Mouse (Mus musculus) limb, embryonic 11.5 days (tissue): ENCODE measurements around the gene Med13l. TPM values are rescaled to one million over a fixed set of nuclear protein-coding genes. Genes with fewer than 3 reads are reported as not detected.

Source experiments
- ATAC-seq: fragments of 200-750 bp; cut with Nextera tagmentation; 2 replicates; pipeline ENCODE4 v1.8.0; 2017; ENCODE audit warnings: low read depth; ENCODE audit not compliant: insufficient number of reproducible peaks, low FRiP score, low TSS enrichment
- DNase-seq: peaks from one replicate; pipeline ENCODE4 v3.0.0-alpha.2; 2015; ENCODE audit warnings: low spot score
- H3K27ac ChIP-seq: fragments of 300-500 bp; sonication (generic); replicated peaks from 2 replicates; pipeline ENCODE4 v1.5.1; 2014; ENCODE audit warnings: low read depth, mild to moderate bottlenecking, low read length
- H3K27me3 ChIP-seq: fragments of 300-500 bp; sonication (generic); 2 replicates; pipeline ENCODE4 v1.6.1; 2014; ENCODE audit warnings: mild to moderate bottlenecking, low read length, mixed read lengths; ENCODE audit not compliant: control insufficient read depth, insufficient read depth
- H3K36me3 ChIP-seq: fragments of 300-500 bp; sonication (generic); 2 replicates; pipeline ENCODE4 v1.6.1; 2014; ENCODE audit warnings: mild to moderate bottlenecking, low read length, moderate library complexity, mixed read lengths; ENCODE audit not compliant: control insufficient read depth, insufficient read depth
- H3K4me1 ChIP-seq: fragments of 300-500 bp; sonication (generic); 2 replicates; pipeline ENCODE4 v1.6.1; 2014; ENCODE audit warnings: low read length, mixed read lengths; ENCODE audit not compliant: control insufficient read depth, insufficient read depth
- H3K4me2 ChIP-seq: fragments of 300-500 bp; sonication (generic); 2 replicates; pipeline ENCODE4 v1.6.1; 2014; ENCODE audit warnings: low read depth, mild to moderate bottlenecking, moderate library complexity; ENCODE audit not compliant: severe bottlenecking
- H3K4me3 ChIP-seq: fragments of 300-500 bp; sonication (generic); 2 replicates; pipeline ENCODE4 v1.5.1; 2014; ENCODE audit warnings: low read depth, low read length
- H3K9ac ChIP-seq: fragments of 300-500 bp; sonication (generic); 2 replicates; pipeline ENCODE4 v1.6.1; 2014; ENCODE audit warnings: mild to moderate bottlenecking, low read length
- H3K9me3 ChIP-seq: fragments of 300-500 bp; sonication (generic); 2 replicates; pipeline ENCODE4 v1.6.1; 2016; ENCODE audit warnings: low read length; ENCODE audit not compliant: control insufficient read depth
- WGBS: fragments of 180-500 bp; shearing (Covaris S2); extraction: QIAGEN DNeasy Blood & Tissue Kit; methylation state at CpG from one replicate; pipeline ENCODE4 v1.1.7; 2014; 5-methylcytosine and 5-hydroxymethylcytosine counted together
- polyA plus RNA-seq: library from polyadenylated mRNA; unstranded; fragments of >200 nt; fragmentation: Nextera tagmentation; extraction: Ambion mirVana; gene quantifications from 2 replicates; pipeline ENCODE4 v1.2.1, GENCODE M21; 2014

Med13l gene
- 15.1 and 16.5 TPM in 2 replicates for polyA plus RNA-seq

DNA sequence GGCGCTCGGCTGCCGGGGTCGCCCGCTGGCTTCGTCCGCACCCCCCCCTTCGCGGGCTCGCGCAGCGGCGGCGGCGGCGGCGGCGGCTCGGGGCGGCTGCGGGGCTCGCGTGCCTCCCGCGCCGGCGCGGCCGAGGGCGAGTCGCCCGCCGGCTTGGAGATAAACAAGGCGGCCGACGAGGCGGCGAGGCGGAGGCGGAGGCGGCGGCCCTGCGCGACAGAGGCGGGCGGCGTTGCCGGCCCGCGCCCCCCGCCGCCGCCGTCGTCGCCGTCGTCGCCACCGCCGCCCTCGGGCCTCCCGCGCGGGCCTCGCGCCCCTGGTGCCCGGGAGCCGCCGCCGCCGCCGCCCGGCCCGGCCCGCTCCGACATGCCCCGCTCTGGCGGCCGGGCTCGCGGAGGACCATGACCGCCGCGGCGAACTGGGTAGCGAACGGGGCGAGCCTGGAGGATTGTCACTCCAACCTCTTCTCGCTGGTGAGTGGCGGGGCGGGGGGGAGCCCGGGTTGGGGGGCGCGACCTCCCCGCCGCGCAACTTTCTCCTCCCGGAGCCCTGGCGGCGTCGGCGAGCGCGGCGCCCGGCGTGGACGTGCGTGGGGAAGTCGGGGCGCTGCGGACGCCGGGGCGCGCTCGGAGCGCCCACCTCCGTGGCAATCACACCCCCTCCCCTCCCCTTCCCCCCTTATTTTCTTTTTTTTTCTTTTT is at the start of gene Med13l:
Gene Med13l (plus strand): TSS at position 295 of the 701 bp plus-strand sequence.
- WGBS: under 1% methylated on average over 62 of the region's 120 CpGs
- Histone ChIP-seq H3K27me3 (no peaks in the 10 kb centered on the region), H3K4me1 (peaks cover 14% of the 10 kb centered on the region), H3K27ac (peak within 1 kb of the TSS; percentile 90), H3K9ac (peak within 1 kb of the TSS; percentile 94), H3K4me3 (peak within 1 kb of the TSS; percentile 79), H3K36me3 (no peaks in the 10 kb centered on the region), H3K4me2 (peak within 1 kb of the TSS; percentile 80), H3K9me3 (no peaks in the 10 kb centered on the region)
- ATAC-seq: peak; percentile 29; the same call in 1 of the 2 replicates
- peak; percentile 84 for DNase-seq

DNA sequence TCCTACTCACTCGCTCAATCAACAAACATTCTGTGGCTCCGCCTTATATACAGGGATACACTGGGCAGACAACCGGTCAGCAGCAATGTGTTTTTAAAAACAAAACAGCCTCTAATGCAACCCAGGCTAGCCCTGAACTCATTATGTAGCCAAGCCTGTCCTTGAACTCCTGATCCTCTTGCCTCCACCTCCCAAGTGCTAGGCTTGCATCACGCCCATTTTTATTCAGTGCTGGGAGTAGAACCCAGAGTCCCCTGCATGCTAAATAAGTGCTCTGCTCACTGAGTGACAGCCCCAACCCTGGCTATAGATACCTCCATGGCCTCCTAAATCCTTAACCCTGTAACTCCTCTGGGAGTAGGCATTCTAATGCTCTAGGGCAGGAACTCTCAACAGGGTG is 49.5 kb upstream of the Med13l start:
- Histone ChIP-seq H3K9ac (no peak overlapping the region), H3K4me3 (no peak overlapping the region), H3K4me1 (peaks cover 33% of the 10 kb centered on the region), H3K4me2 (no peak overlapping the region), H3K9me3 (no peaks in the 10 kb centered on the region), H3K27me3 (no peaks in the 10 kb centered on the region), H3K36me3 (no peaks in the 10 kb centered on the region), H3K27ac (no peak overlapping the region)
- ATAC-seq (no peak), DNase-seq (no peak)
- WGBS: 86% methylated on average over 4 of the region's 4 CpGs

DNA sequence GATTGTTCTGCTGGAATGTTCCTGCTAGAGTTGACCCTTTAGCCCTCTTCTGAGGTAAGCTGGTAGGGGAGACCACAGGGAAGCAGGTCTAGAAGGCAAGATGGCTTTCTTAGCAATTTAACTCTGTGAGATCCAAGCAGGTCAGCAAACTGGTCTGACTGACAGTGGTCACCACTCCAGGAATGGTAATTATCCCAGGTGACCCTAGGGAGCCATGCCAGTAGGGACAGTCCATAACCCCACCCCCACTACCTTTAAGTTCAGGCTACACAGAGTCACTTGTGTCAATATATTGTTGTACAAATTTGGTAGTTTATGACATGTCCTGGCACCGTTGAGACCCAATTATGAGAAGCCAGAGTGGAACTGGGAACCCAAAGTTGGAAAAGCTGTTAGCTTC is 47.5 kb upstream of the Med13l start:
- H3K4me3 ChIP-seq: no peak overlapping the region
- DNase-seq: no peak

DNA sequence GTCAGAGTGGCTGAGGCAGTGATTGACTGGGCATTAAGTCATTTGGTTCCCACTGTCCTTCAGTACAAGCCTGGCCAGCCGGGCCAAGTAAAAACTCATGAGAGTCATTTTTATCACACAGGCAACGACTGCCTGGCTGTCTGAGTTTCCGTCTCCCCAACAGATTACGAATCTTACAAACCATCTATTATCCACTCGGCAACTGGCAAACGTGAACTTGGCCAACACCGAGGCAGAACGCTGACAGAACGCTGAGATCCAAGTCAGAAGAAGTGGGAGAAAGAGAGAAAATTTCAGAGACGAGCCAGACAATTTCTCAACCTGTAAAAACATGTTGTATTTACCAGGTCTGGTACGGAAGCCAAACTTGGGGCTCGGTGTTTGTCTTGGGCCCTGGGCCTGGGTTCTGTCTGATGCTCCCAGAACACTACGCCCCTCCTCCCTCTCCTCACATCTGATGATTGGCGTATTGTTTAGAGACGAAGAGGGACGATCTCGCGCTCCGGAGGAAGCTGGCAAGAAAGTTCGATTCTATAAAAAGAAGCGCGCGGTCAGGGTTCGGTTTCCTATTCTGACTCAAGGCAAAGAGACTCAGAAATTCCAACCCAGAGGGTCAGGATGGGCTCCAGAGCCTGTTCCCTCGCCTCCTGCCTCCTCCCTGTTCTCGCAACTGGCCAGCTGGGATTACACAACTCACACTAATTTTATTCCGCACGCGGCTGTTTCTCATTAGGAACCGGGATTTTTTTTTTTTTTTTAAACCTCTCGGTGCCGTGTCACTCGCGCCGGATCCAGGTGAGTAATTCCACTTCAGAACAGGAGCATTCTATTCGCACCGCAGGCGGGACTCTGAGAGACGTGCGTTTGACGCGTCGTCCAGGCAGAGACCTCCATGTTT is 46.6 kb upstream of the Med13l start:
- H3K9ac ChIP-seq: peak overlapping the region; percentile 17
- H3K27ac ChIP-seq: peak overlapping the region; percentile 81; the same call in 1 of the 2 replicates
- ATAC-seq: no peak
- peak overlapping the region; percentile 24 for H3K4me3 ChIP-seq
- WGBS: 3% methylated on average over 43 of the region's 43 CpGs
- H3K36me3 ChIP-seq: no peaks in the 10 kb centered on the region
- H3K4me1 ChIP-seq: peaks cover 47% of the 10 kb centered on the region
- peak; percentile 73 for DNase-seq
- peak overlapping the region; percentile 55 for H3K4me2 ChIP-seq
- H3K27me3 ChIP-seq: no peaks in the 10 kb centered on the region
- H3K9me3 ChIP-seq: no peaks in the 10 kb centered on the region

More for the DNA sequence above, 47.5 kb upstream of the Med13l start:
- WGBS: 30% methylated on average over 1 of the region's 1 CpGs
- no peak for ATAC-seq
- no peaks in the 10 kb centered on the region for H3K36me3 ChIP-seq
- H3K27ac ChIP-seq: no peak overlapping the region
- no peaks in the 10 kb centered on the region for H3K27me3 ChIP-seq
- H3K9me3 ChIP-seq: no peaks in the 10 kb centered on the region
- H3K4me2 ChIP-seq: no peak overlapping the region
- H3K9ac ChIP-seq: no peak overlapping the region
- H3K4me1 ChIP-seq: peaks cover 47% of the 10 kb centered on the region

DNA sequence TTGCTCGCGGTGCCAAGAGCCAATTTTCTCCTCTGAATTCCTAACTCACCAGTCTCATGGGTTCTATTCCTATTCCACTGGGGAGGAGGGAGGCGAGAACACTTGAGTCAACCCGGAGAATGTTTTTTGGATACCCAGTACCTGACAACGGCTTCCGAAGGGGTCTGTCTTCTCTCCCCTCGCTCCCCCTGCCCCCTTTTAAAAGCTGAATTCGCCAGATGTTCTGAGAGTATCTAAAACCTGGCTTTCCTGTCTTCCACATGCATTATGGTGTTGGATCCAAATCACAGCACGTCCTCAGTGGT is 46.0 kb upstream of the Med13l start:
- 11% methylated on average over 9 of the region's 9 CpGs for WGBS
- no peaks in the 10 kb centered on the region for H3K9me3 ChIP-seq
- peak overlapping the region; percentile 81 for H3K27ac ChIP-seq
- no peaks in the 10 kb centered on the region for H3K36me3 ChIP-seq
- peak overlapping the region; percentile 55 for H3K4me2 ChIP-seq
- peak overlapping the region; percentile 35 for H3K9ac ChIP-seq
- peak overlapping the region; percentile 24 for H3K4me3 ChIP-seq
- no peak for ATAC-seq
- H3K4me1 ChIP-seq: peaks cover 47% of the 10 kb centered on the region
- DNase-seq: no peak
- H3K27me3 ChIP-seq: no peaks in the 10 kb centered on the region

DNA sequence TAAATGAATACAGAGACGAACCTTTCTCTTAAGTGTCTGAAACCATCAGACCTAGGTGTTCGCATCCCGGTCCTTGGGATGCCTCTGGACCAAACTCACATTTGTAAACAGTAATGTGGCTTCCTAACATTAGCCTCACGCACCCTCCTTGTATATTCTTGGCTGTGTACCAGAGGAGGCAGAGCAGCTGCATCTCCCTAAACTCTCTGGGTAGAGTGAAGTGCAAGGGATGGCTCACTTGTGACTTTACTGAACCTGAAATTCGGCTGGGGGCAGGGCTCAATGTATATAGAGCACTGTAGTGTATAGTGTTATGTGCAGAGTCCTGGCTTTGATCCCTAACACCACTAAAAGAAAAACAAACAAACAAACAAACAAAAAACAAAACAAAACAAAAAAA is 45.6 kb upstream of the Med13l start:
- Histone ChIP-seq H3K27me3 (no peaks in the 10 kb centered on the region), H3K4me2 (peak overlapping the region; percentile 55), H3K27ac (peak overlapping the region; percentile 81), H3K9me3 (no peaks in the 10 kb centered on the region), H3K36me3 (no peaks in the 10 kb centered on the region), H3K4me1 (peaks cover 47% of the 10 kb centered on the region), H3K4me3 (peak overlapping the region; percentile 24; the same call in 1 of the 2 replicates), H3K9ac (peak overlapping the region; percentile 35)
- ATAC-seq: no peak
- WGBS: 34% methylated on average over 5 of the region's 5 CpGs
- DNase-seq: no peak

DNA sequence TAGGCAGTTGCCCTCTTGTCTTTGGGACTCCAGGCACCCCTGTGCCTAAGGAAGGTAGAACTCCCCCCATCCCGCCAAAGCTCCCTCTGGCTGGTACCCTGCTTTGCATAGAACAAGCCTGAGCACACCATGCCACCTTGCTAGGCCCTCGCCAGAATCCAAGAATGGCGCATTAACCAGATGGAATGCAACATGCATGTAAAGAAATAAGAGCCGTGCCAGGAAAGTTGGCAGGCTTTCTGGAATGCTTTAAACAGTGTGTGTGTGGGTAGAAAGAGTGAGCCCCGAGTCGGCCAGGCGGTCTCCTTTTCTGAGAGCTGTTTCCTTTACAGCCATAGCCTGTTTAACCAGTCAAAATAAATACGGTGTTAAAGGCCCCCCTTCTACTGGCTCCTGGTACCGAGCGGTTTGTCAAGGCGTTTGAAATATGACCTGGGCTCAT is 45.2 kb upstream of the Med13l start:
- Histone ChIP-seq H3K9me3 (no peaks in the 10 kb centered on the region), H3K27ac (peak overlapping the region; percentile 81), H3K4me1 (peaks cover 47% of the 10 kb centered on the region), H3K36me3 (no peaks in the 10 kb centered on the region), H3K4me3 (no peak overlapping the region), H3K27me3 (no peaks in the 10 kb centered on the region), H3K4me2 (peak overlapping the region; percentile 55), H3K9ac (peak overlapping the region; percentile 34; the same call in 1 of the 2 replicates)
- WGBS: 6% methylated on average over 11 of the region's 11 CpGs
- no peak for ATAC-seq
- peak; percentile 57 for DNase-seq

DNA sequence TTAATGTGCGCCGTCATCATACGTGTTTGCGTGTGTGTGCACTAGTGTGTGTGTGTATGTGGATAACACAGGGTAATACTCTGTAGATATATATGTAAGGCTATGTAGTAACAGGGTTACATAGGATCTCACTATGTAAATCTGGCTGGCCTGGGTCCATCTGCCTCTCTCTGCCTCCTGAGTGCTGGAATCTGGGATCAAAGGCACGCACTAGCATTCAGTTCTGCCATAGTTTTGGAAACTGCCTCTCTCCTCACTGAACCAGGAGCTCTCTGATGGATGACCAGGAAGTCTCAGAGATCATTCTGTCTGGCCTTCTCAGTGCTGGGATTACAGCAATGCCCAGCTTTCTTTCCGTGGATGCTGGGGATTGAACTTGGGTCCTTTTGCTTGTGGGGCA is 44.4 kb upstream of the Med13l start:
- Histone ChIP-seq H3K36me3 (no peaks in the 10 kb centered on the region), H3K4me1 (peaks cover 47% of the 10 kb centered on the region), H3K4me2 (no peak overlapping the region), H3K27me3 (no peaks in the 10 kb centered on the region), H3K9me3 (no peaks in the 10 kb centered on the region), H3K9ac (no peak overlapping the region), H3K4me3 (no peak overlapping the region), H3K27ac (no peak overlapping the region)
- DNase-seq (no peak), ATAC-seq (no peak)
- WGBS: 67% methylated on average over 6 of the region's 6 CpGs
